Mouse (Mus musculus): ENCODE measurements around the gene Pde7b. TPM values are rescaled to one million over a fixed set of nuclear protein-coding genes. Genes with fewer than 3 reads are reported as not detected.
A peak's percentile ranks its signal among the peaks of the same experiment; 100 is the strongest.

Pde7b gene
- polyA plus RNA-seq, 1 experiment from 2014 or later = 5.0 TPM

DNA sequence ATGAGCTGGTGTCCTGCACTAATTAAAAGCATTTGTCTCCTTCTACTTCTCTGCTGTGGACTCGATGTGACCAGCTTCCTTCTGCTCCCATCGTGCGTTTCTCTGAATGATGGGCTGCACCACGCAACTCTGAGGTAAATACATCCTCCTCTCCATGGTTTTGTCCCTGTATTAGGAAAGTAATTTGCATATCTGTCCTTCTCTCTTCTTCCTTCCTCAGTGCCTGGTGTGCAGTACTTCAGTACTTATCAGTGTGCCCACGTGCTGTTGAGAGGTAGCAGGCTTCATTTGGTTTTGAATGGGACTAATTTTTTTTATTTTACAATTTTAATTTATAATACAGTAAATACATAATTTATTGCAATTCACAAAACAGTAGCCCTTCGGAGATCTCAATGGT lies 33.4 kb upstream of the Pde7b start:
- Histone ChIP-seq H3K4me2 (replicated peaks; ENCODE audit: low read depth, low read length) (no peak overlapping the region), H3K9ac (replicated peaks; ENCODE audit: low read depth) (no peak overlapping the region), H3K4me3 (ENCODE audit: low read depth, low read length) (no peak overlapping the region), H3K27me3 (replicated peaks; ENCODE audit: insufficient read depth, low read length) (no peaks in the 10 kb centered on the region), H3K36me3 (ENCODE audit: insufficient read depth, low read length) (no peaks in the 10 kb centered on the region), H3K9me3 (ENCODE audit: low read length) (no peaks in the 10 kb centered on the region), H3K4me1 (ENCODE audit: insufficient read depth, low read depth, low read length) (no peaks in the 10 kb centered on the region), H3K27ac (ENCODE audit: low read length) (no peak overlapping the region)
- ATAC-seq (no peak), DNase-seq (ENCODE audit: low spot score) (no peak)
- 77% methylated on average over 6 of the region's 6 CpGs for WGBS
- no peak for TF ChIP-seq CTCF (IDR thresholded peaks at IDR 0.05)
- TF ChIP-seq EP300 (IDR thresholded peaks at IDR 0.05) = no peak

DNA sequence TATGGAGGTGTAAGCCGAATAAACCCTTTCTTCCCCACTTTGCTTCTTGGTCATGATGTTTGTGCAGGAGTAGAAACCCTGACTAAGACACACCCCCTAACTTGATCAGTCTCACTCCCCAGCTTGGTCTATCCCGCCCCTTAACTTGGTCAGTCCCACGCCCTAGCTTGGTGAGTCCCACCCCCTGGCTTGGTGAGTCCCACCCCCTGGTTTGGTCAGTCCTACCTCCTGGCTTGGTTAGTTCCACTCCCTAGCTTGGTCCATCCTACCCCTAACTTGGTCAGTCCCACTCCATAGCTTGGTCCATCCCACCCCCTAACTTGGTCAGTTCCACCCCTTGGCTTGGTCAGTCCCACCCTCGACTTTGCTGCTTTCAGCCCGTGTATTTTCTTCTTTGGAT lies 31.3 kb upstream of the Pde7b start:
- no peaks in the 10 kb centered on the region for H3K4me1 ChIP-seq (ENCODE audit: insufficient read depth, low read depth, low read length)
- no peak overlapping the region for H3K4me3 ChIP-seq (ENCODE audit: low read depth, low read length)
- WGBS = 79% methylated on average over 5 of the region's 5 CpGs
- no peak overlapping the region for H3K4me2 ChIP-seq (replicated peaks; ENCODE audit: low read depth, low read length)
- H3K36me3 ChIP-seq (ENCODE audit: insufficient read depth, low read length) = no peaks in the 10 kb centered on the region
- no peak for TF ChIP-seq CTCF (IDR thresholded peaks at IDR 0.05)
- TF ChIP-seq EP300 (IDR thresholded peaks at IDR 0.05) = no peak
- no peaks in the 10 kb centered on the region for H3K27me3 ChIP-seq (replicated peaks; ENCODE audit: insufficient read depth, low read length)
- no peaks in the 10 kb centered on the region for H3K9me3 ChIP-seq (ENCODE audit: low read length)
- DNase-seq (ENCODE audit: low spot score) (no peak), ATAC-seq (no peak)
- no peak overlapping the region for H3K27ac ChIP-seq (ENCODE audit: low read length)
- no peak overlapping the region for H3K9ac ChIP-seq (replicated peaks; ENCODE audit: low read depth)

DNA sequence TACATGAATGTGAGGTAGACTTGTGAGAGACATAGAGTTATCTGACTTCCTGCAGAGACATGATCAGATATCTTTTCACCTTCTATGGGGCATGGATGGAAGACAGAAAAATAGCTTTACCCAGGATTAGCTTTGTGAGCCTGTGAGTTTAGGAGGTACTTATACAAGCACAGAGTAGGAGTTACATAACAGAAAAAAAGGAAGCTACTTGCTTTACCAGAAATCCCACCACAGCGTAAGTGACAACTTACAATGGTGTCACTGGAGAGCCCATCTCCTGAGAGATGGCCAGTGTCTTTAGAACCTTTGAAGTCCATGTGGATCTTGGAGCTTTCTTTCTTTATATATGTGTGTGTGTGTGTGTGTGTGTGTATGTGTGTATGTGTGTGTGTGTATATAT lies 28.0 kb upstream of the Pde7b start:
- WGBS = 90% methylated on average over 1 of the region's 1 CpGs
- Histone ChIP-seq H3K4me2 (replicated peaks; ENCODE audit: low read depth, low read length) (no peak overlapping the region), H3K9me3 (ENCODE audit: low read length) (no peaks in the 10 kb centered on the region), H3K4me3 (ENCODE audit: low read depth, low read length) (no peak overlapping the region), H3K27ac (ENCODE audit: low read length) (no peak overlapping the region), H3K27me3 (replicated peaks; ENCODE audit: insufficient read depth, low read length) (no peaks in the 10 kb centered on the region), H3K4me1 (ENCODE audit: insufficient read depth, low read depth, low read length) (no peaks in the 10 kb centered on the region), H3K36me3 (ENCODE audit: insufficient read depth, low read length) (no peaks in the 10 kb centered on the region), H3K9ac (replicated peaks; ENCODE audit: low read depth) (no peak overlapping the region)
- DNase-seq (ENCODE audit: low spot score) (no peak), ATAC-seq (no peak)
- TF ChIP-seq EP300 (IDR thresholded peaks at IDR 0.05) (no peak), CTCF (IDR thresholded peaks at IDR 0.05) (no peak)

DNA sequence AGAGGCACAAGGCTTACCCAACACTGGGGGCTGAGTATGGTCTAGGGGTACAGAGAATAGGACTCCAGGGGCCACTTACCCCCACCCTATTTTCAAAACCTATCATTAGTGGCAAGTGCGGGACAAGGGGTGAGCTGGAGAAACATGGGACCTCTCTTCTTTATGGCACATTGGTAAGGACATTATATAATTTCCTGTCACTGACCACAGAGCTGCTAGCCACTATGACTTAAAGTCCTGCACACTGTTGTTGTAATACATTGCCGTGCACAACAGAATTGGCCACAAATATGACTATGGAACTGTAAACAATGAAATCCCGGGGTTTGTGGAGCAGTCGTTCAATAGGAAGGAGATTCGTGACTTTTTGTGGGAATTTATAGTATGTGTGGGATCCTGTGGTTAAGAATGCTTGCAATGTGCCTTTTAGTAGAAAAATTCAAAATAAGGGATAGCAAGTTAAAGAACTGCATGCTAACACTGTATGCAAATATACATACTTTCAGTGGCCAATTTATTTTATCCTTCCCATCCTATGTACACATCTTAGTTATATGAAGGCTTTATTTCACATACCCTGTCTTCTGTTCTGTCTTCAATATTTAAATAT lies 25.9 kb upstream of the Pde7b start:
- ATAC-seq = no peak
- no peak overlapping the region for H3K4me2 ChIP-seq (replicated peaks; ENCODE audit: low read depth, low read length)
- TF ChIP-seq CTCF (IDR thresholded peaks at IDR 0.05) (no peak), EP300 (IDR thresholded peaks at IDR 0.05) (no peak)
- 86% methylated on average over 5 of the region's 5 CpGs for WGBS
- H3K27me3 ChIP-seq (replicated peaks; ENCODE audit: insufficient read depth, low read length) = no peaks in the 10 kb centered on the region
- H3K4me1 ChIP-seq (ENCODE audit: insufficient read depth, low read depth, low read length) = no peaks in the 10 kb centered on the region
- H3K27ac ChIP-seq (ENCODE audit: low read length) = no peak overlapping the region
- H3K36me3 ChIP-seq (ENCODE audit: insufficient read depth, low read length) = no peaks in the 10 kb centered on the region
- H3K4me3 ChIP-seq (ENCODE audit: low read depth, low read length) = no peak overlapping the region
- H3K9me3 ChIP-seq (ENCODE audit: low read length) = no peaks in the 10 kb centered on the region
- no peak overlapping the region for H3K9ac ChIP-seq (replicated peaks; ENCODE audit: low read depth)
- DNase-seq (ENCODE audit: low spot score) = no peak

GRCm38 (mm10) chr10:20748938-20749337 lies 24.1 kb upstream of the Pde7b start:
- ATAC-seq (no peak), DNase-seq (ENCODE audit: low spot score) (peak; percentile 48)
- Histone ChIP-seq H3K4me3 (ENCODE audit: low read depth, low read length) (no peak overlapping the region), H3K27ac (ENCODE audit: low read length) (no peak overlapping the region), H3K27me3 (replicated peaks; ENCODE audit: insufficient read depth, low read length) (no peaks in the 10 kb centered on the region), H3K36me3 (ENCODE audit: insufficient read depth, low read length) (no peaks in the 10 kb centered on the region), H3K4me2 (replicated peaks; ENCODE audit: low read depth, low read length) (no peak overlapping the region), H3K9ac (replicated peaks; ENCODE audit: low read depth) (no peak overlapping the region), H3K9me3 (ENCODE audit: low read length) (no peaks in the 10 kb centered on the region), H3K4me1 (ENCODE audit: insufficient read depth, low read depth, low read length) (no peaks in the 10 kb centered on the region)
- TF ChIP-seq EP300 (IDR thresholded peaks at IDR 0.05) = no peak
- no peak for TF ChIP-seq CTCF (IDR thresholded peaks at IDR 0.05)
- 76% methylated on average over 8 of the region's 8 CpGs for WGBS

- Histone ChIP-seq H3K4me2 (replicated peaks; ENCODE audit: low read depth, low read length) (no peak overlapping the region), H3K9ac (replicated peaks; ENCODE audit: low read depth) (no peak overlapping the region), H3K27ac (ENCODE audit: low read length) (no peak overlapping the region), H3K4me3 (ENCODE audit: low read depth, low read length) (no peak overlapping the region), H3K9me3 (ENCODE audit: low read length) (no peaks in the 10 kb centered on the region), H3K27me3 (replicated peaks; ENCODE audit: insufficient read depth, low read length) (no peaks in the 10 kb centered on the region), H3K4me1 (ENCODE audit: insufficient read depth, low read depth, low read length) (no peaks in the 10 kb centered on the region), H3K36me3 (ENCODE audit: insufficient read depth, low read length) (no peaks in the 10 kb centered on the region)
- ATAC-seq = no peak
- no peak for TF ChIP-seq EP300 (IDR thresholded peaks at IDR 0.05)
- TF ChIP-seq CTCF (IDR thresholded peaks at IDR 0.05) = no peak
- no peak for DNase-seq (ENCODE audit: low spot score)
- WGBS = 92% methylated on average over 4 of the region's 4 CpGs
Measured at GRCm38 (mm10) chr10:20747229-20747628, 22.4 kb upstream of the Pde7b start.

GRCm38 (mm10) chr10:20739801-20740200 lies 14.9 kb upstream of the Pde7b start:
- no peak for DNase-seq (ENCODE audit: low spot score)
- no peak overlapping the region for H3K4me2 ChIP-seq (replicated peaks; ENCODE audit: low read depth, low read length)
- H3K4me1 ChIP-seq (ENCODE audit: insufficient read depth, low read depth, low read length) = no peaks in the 10 kb centered on the region
- 63% methylated on average over 3 of the region's 3 CpGs for WGBS
- no peak for ATAC-seq
- TF ChIP-seq CTCF (IDR thresholded peaks at IDR 0.05) (no peak), EP300 (IDR thresholded peaks at IDR 0.05) (no peak)
- H3K9ac ChIP-seq (replicated peaks; ENCODE audit: low read depth) = no peak overlapping the region
- no peaks in the 10 kb centered on the region for H3K27me3 ChIP-seq (replicated peaks; ENCODE audit: insufficient read depth, low read length)
- no peak overlapping the region for H3K27ac ChIP-seq (ENCODE audit: low read length)
- H3K9me3 ChIP-seq (ENCODE audit: low read length) = no peaks in the 10 kb centered on the region
- H3K36me3 ChIP-seq (ENCODE audit: insufficient read depth, low read length) = no peaks in the 10 kb centered on the region
- no peak overlapping the region for H3K4me3 ChIP-seq (ENCODE audit: low read depth, low read length)
